Mouse (Mus musculus): Measurements from ENCODE around the gene Ndrg4. TPM values are rescaled to one million over a fixed set of nuclear protein-coding genes. Genes with fewer than 3 reads are reported as not detected.

Ndrg4 gene
- total and polyA plus RNA-seq, 3 experiments: 1.6 to 2.1 (median 1.7) TPM

GRCm38 (mm10) chr8:95669967-95670366, 6.8 kb upstream of the Ndrg4 start:
- Histone ChIP-seq H3K27me3 (replicated peaks) (no peaks in the 10 kb centered on the region), H3K27ac (ENCODE audit: insufficient read depth, low read depth) (no peak overlapping the region), H3K79me2 (replicated peaks; ENCODE audit: control insufficient read depth, extremely low read depth, insufficient read depth, poor library complexity, severe bottlenecking) (no peaks in the 10 kb centered on the region), H3K4me1 (ENCODE audit: control insufficient read depth in 1 of 2, insufficient read depth in 2 of 2) (peaks cover 20 to 38% of the 10 kb centered on the region in 2 experiments), H3K4me2 (ENCODE audit: insufficient read depth, low read depth, poor library complexity, severe bottlenecking) (no peak overlapping the region), H3K36me3 (replicated peaks in 1 of 2; ENCODE audit: control insufficient read depth in 1 of 2, insufficient read depth in 1 of 2, low read length in 1 of 2) (no peaks in the 10 kb centered on the region), H3K9me3 (replicated peaks; ENCODE audit: low read length) (no peaks in the 10 kb centered on the region), H3K4me3 (replicated peaks in 1 of 3; ENCODE audit: low read depth in 2 of 3, low read length in 2 of 3, poor library complexity in 1 of 3) (no peak overlapping the region), H3K9ac (ENCODE audit: insufficient read depth, low read depth) (no peak overlapping the region)
- in situ Hi-C loops (cut with MboI; ENCODE audit: low pct_ligation_motif_present, low pct_unique_long_range_greater_than_20kb, low sequenced_read_pairs) (no loop called here), dilution Hi-C loops (cut with MboI; ENCODE audit: extremely low pct_ligation_motif_present, extremely low pct_unique_long_range_greater_than_20kb, low sequenced_read_pairs) (no loop called here)
- TF ChIP-seq SMC3 (IDR thresholded peaks at IDR 0.05; ENCODE audit: low read depth, low read length) (no peak), USF1 (IDR thresholded peaks at IDR 0.05; ENCODE audit: low read depth, low read length) (no peak), POLR2A (IDR thresholded peaks at IDR 0.05; ENCODE audit: low read depth, low read length) (no peak), ZMIZ1 (IDR thresholded peaks at IDR 0.05; ENCODE audit: low read depth, low read length) (no peak), MAX (IDR thresholded peaks at IDR 0.05; ENCODE audit: low read length) (no peak), KAT2A (IDR thresholded peaks at IDR 0.05; ENCODE audit: insufficient replicate concordance, low read length) (no peak)
- no peak for DNase-seq (ENCODE audit: extremely low read depth)

- no peaks in the 10 kb centered on the region for H3K79me2 ChIP-seq (replicated peaks; ENCODE audit: control insufficient read depth, extremely low read depth, insufficient read depth, poor library complexity, severe bottlenecking)
- H3K4me3 ChIP-seq (replicated peaks in 1 of 3; ENCODE audit: low read depth in 2 of 3, low read length in 2 of 3, poor library complexity in 1 of 3): no peak overlapping the region
- in situ Hi-C loops (cut with MboI; ENCODE audit: low pct_ligation_motif_present, low pct_unique_long_range_greater_than_20kb, low sequenced_read_pairs) (no loop called here), dilution Hi-C loops (cut with MboI; ENCODE audit: extremely low pct_ligation_motif_present, extremely low pct_unique_long_range_greater_than_20kb, low sequenced_read_pairs) (no loop called here)
- H3K9me3 ChIP-seq (replicated peaks; ENCODE audit: low read length): no peaks in the 10 kb centered on the region
- no peak overlapping the region for H3K4me2 ChIP-seq (ENCODE audit: insufficient read depth, low read depth, poor library complexity, severe bottlenecking)
- DNase-seq (ENCODE audit: extremely low read depth): no peak
- H3K36me3 ChIP-seq (replicated peaks in 1 of 2; ENCODE audit: control insufficient read depth in 1 of 2, insufficient read depth in 1 of 2, low read length in 1 of 2): no peaks in the 10 kb centered on the region
- H3K4me1 ChIP-seq (ENCODE audit: control insufficient read depth in 1 of 2, insufficient read depth in 2 of 2): peaks cover 20 to 42% of the 10 kb centered on the region in 2 experiments
- no peak overlapping the region for H3K27ac ChIP-seq (ENCODE audit: insufficient read depth, low read depth)
- no peak overlapping the region for H3K9ac ChIP-seq (ENCODE audit: insufficient read depth, low read depth)
- H3K27me3 ChIP-seq (replicated peaks): peaks cover 7% of the 10 kb centered on the region
- TF ChIP-seq JUN (IDR thresholded peaks at IDR 0.05; ENCODE audit: insufficient read depth, low read depth, low read length): no peak
- no peak for TF ChIP-seq NELFE (IDR thresholded peaks at IDR 0.05; ENCODE audit: low read depth, low read length)
- no peak for TF ChIP-seq SMC3 (IDR thresholded peaks at IDR 0.05; ENCODE audit: low read depth, low read length)
- no peak for TF ChIP-seq USF1 (IDR thresholded peaks at IDR 0.05; ENCODE audit: low read depth, low read length)
- TF ChIP-seq SIN3A (IDR thresholded peaks at IDR 0.05; ENCODE audit: low read length): no peak
- TF ChIP-seq ETS1 (conservative IDR thresholded peaks at IDR 0.05; ENCODE audit: low read depth, low read length): no peak
- no peak for TF ChIP-seq RAD21 (IDR thresholded peaks at IDR 0.05; ENCODE audit: low read depth, low read length)
- no peak for TF ChIP-seq EP300 (IDR thresholded peaks at IDR 0.05; ENCODE audit: low read length)
- TF ChIP-seq UBTF (IDR thresholded peaks at IDR 0.05; ENCODE audit: low read depth, low read length): no peak
- TF ChIP-seq JUND (conservative IDR thresholded peaks at IDR 0.05; ENCODE audit: low read depth, low read length): no peak
- TF ChIP-seq TCF12 (IDR thresholded peaks at IDR 0.05; ENCODE audit: low read depth, low read length): no peak
Observed at GRCm38 (mm10) chr8:95671861-95672260, 4.9 kb upstream of the Ndrg4 start.

GRCm38 (mm10) chr8:95672811-95673210, 4.0 kb upstream of the Ndrg4 start:
- H3K4me1 ChIP-seq (ENCODE audit: control insufficient read depth in 1 of 2, insufficient read depth in 2 of 2): peaks cover 20 to 42% of the 10 kb centered on the region in 2 experiments
- peak; percentile 83 for DNase-seq (ENCODE audit: extremely low read depth)
- H3K9ac ChIP-seq (ENCODE audit: insufficient read depth, low read depth): no peak overlapping the region
- H3K27me3 ChIP-seq (replicated peaks): peaks cover 16% of the 10 kb centered on the region
- in situ Hi-C loops (cut with MboI; ENCODE audit: low pct_ligation_motif_present, low pct_unique_long_range_greater_than_20kb, low sequenced_read_pairs) (no loop called here), dilution Hi-C loops (cut with MboI; ENCODE audit: extremely low pct_ligation_motif_present, extremely low pct_unique_long_range_greater_than_20kb, low sequenced_read_pairs) (no loop called here)
- no peaks in the 10 kb centered on the region for H3K9me3 ChIP-seq (replicated peaks; ENCODE audit: low read length)
- H3K4me2 ChIP-seq (ENCODE audit: insufficient read depth, low read depth, poor library complexity, severe bottlenecking): no peak overlapping the region
- H3K79me2 ChIP-seq (replicated peaks; ENCODE audit: control insufficient read depth, extremely low read depth, insufficient read depth, poor library complexity, severe bottlenecking): no peaks in the 10 kb centered on the region
- H3K36me3 ChIP-seq (replicated peaks in 1 of 2; ENCODE audit: control insufficient read depth in 1 of 2, insufficient read depth in 1 of 2, low read length in 1 of 2): no peaks in the 10 kb centered on the region
- H3K27ac ChIP-seq (ENCODE audit: insufficient read depth, low read depth): no peak overlapping the region
- no peak overlapping the region for H3K4me3 ChIP-seq (replicated peaks in 1 of 3; ENCODE audit: low read depth in 2 of 3, low read length in 2 of 3, poor library complexity in 1 of 3)
- TF ChIP-seq ZC3H11A (IDR thresholded peaks at IDR 0.05; ENCODE audit: low read depth, low read length) (no peak), ZMIZ1 (IDR thresholded peaks at IDR 0.05; ENCODE audit: low read depth, low read length) (no peak), MEF2A (IDR thresholded peaks at IDR 0.05; ENCODE audit: borderline replicate concordance, low read depth, low read length) (peak; percentile 74), MXI1 (IDR thresholded peaks at IDR 0.05; ENCODE audit: low read depth, low read length) (no peak), POLR2AphosphoS2 (IDR thresholded peaks at IDR 0.05; ENCODE audit: low read depth, low read length) (no peak), TBP (conservative IDR thresholded peaks at IDR 0.05; ENCODE audit: low read depth, low read length) (no peak), GABPA (IDR thresholded peaks at IDR 0.05; ENCODE audit: insufficient replicate concordance, low read depth, low read length) (no peak), IRF4 (IDR thresholded peaks at IDR 0.05; ENCODE audit: low read depth, low read length) (0 out of 2 replicates have a peak, but pooled peaks have one; percentile 46), BHLHE40 (IDR thresholded peaks at IDR 0.05; ENCODE audit: low read depth, low read length) (peak; percentile 88), SIN3A (IDR thresholded peaks at IDR 0.05; ENCODE audit: low read length) (peak; percentile 43; the same call in 1 of the 2 replicates), SMC3 (IDR thresholded peaks at IDR 0.05; ENCODE audit: low read depth, low read length) (no peak), ZKSCAN1 (IDR thresholded peaks at IDR 0.05; ENCODE audit: borderline replicate concordance, low read depth, low read length) (no peak), NELFE (IDR thresholded peaks at IDR 0.05; ENCODE audit: low read depth, low read length) (no peak), HCFC1 (IDR thresholded peaks at IDR 0.05; ENCODE audit: low read depth, low read length) (no peak), MYC (IDR thresholded peaks at IDR 0.05; ENCODE audit: low read depth, low read length) (no peak), EP300 (IDR thresholded peaks at IDR 0.05; ENCODE audit: low read length) (peak; percentile 92)
